Mouse (Mus musculus): ENCODE results near the gene Megf8.
A peak's percentile ranks its signal among the peaks of the same experiment; 100 is the strongest.

The Megf8 gene

DNA sequence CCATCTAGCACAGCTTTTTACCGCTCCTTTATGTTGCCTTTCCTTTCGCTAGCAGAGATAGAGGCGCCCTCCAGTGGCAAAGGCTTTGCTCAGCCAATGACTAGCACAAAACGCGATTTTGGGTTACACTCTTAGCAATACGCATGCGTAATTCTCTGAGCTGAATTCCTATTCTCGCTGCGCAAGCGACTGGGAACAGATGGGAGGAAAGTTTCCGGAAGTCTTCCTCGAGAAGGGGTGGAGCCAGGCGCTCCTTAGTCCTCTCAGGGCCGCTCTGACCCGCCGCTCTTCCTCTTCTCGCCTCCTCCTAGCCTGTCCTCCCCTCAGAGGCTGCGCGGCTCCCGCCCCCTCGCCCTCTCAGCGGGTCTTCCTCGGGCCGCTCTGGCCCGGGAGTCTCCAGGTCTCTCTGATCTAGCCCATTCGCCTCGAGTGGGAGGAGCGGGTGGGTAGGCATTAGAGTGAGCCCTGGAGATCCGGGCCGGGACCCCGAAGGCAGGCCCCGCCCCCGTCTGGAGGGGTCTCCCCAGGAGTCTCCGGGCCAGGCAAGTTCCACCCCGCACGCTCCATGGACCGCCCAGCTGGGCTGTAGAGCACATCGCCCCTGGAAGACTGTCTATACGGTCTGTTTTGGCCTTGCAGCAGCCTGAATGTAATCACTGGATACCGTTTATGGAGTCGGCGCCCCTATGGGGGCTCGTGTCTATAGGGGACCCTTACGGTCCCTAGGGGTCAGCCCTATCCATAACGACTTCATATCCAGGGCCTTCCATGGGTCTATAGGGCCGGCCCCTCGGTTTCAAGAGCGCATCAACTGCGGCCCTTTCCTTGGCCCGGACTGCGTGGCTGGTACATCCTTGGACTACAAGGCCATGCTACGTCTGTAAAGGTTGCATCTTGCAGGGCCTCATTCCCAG is at the start of gene Megf8:
TSS of gene Megf8 (plus strand) at position 633 of the 914 bp plus-strand sequence.
- peak; percentile 99 for DNase-seq

DNA sequence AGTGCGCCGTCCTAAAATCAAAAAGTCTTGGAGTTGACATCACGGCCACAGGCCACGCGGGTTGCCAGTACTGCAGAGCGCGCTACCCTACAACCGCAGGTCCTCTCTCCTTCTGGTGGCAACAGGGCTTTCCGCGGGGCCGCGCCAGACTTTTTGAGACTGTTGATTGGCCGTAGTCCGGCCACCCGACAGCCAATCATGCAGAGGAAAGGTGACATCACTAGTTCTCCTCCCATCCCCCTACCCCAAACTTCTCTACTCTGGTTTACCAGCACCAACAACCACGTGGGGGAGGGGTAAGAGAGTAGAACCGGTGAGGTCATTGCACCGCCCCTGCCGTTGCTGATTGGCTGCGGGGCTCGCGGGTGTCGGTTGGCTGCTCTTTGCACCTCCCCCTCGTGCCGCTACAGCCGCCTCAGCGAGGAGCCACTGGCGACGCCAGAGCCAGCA is 49.6 kb upstream of the Megf8 start, which contains the start of gene Cic:
TSS of gene Cic (plus strand) at position 404 of the 450 bp plus-strand sequence.
- DNase-seq: peak; percentile 100

DNA sequence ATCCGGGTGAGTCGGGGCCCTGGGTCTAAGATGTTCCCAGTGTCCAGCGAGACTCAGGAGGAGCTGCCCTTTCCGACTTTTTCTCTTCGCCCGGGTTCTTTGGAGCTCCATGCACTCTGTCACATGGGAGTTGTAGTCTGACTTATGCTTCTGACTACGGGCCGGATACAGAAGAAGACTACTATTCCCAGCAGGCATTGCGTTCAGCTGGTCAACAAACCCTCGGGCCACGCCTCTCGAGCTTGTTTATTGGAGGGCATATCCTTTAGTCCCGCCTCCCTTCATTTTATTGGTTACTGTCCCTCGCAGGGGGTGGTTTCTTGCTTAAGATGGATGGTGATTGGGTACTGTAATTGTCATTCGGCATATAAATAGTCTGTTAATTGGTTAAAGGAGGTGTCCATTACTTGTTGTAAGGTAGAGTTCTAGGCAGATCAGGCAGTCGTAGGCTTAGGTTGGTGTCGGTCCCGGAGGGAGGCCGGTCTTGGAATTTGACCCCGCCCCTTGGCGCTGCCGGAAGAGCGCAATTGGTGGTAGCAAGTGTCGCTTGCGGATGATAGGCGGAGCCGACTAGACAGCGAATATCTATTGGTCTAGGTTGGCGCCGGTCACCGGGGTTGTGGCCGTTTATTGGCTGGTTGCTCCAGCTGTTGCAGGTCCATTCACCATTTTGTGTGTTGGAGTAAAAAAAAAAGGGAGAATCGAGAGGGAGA is 49.1 kb upstream of the Megf8 start:
- DNase-seq: peak; percentile 99 to 100

DNA sequence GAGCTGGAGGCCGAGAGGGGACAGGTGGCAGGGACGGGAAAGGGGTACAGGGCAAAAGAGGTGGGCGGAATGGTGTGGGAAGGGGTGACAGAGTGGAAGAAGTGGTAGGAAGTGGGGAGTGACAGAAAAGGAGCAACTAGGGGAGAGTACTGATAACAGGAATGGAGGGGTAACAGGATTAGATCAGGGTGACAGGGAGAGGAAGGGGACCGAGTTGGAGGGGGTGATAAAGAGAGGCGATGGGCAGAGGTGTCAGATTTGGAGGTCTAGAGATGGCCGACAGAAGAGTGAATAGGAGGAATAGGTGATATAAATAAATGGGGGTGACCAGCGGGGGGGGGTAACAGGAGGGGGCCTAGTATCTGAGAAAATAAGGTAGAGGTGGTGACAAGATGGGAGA is 48.4 kb upstream of the Megf8 start:
- no peak for DNase-seq

DNA sequence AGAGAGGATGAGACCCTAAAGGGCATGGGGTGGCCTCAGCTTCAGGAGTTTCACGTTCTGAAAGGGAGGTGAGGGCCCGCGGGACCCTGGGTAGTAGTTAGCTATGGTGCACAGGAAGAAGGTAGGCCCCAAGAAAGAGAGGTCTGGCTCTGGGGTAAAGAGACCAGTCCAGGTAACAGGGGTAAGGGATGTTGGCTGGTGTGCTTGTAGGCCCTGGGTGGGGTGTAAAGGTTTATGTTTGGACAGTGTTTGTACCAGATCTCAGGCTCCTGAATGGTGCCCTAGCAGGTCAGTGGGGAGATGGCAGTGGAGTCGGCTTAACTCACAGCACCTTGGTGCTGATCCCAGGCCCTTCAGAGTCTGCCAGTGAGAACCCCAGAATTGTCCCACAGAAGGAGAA is 47.9 kb upstream of the Megf8 start:
- peak; percentile 23 to 36 for DNase-seq

DNA sequence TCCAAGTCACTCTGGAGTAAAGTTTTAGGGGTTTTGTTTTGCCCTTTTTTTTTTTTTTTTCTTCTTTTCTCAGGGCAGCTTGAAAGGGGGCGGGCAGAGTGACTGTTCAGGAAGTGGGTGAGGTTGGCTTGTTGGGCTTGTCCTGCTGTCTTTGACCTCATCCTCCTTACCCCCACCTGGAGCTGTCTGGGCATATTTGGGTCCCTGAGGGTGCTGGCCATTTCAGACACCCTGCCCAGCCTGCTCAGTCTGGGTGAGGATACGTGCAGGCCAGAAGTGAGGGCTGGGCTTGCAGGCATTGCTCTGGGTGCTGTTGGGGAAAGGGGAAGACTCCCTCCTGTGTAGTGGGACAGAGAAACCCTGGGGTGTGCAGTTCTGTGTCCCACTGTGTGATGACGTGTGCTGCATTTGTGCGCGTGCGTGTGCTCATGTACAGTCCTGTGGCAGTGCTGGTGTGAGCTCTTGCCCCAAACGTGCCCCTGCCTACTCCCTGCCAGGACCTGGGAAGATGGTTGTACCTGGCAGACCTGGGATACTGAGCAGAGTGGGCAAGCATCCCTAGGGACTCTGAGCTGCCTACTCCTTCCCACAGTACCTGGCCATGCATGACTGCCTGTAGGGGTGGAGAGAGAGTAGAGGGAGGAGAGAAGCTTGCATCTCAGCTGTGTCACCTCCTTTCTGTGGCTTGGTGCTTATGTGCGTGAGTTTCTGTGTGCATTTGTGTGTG is 47.3 kb upstream of the Megf8 start:
- DNase-seq: peak in 1 of 2 experiments; percentile 15

DNA sequence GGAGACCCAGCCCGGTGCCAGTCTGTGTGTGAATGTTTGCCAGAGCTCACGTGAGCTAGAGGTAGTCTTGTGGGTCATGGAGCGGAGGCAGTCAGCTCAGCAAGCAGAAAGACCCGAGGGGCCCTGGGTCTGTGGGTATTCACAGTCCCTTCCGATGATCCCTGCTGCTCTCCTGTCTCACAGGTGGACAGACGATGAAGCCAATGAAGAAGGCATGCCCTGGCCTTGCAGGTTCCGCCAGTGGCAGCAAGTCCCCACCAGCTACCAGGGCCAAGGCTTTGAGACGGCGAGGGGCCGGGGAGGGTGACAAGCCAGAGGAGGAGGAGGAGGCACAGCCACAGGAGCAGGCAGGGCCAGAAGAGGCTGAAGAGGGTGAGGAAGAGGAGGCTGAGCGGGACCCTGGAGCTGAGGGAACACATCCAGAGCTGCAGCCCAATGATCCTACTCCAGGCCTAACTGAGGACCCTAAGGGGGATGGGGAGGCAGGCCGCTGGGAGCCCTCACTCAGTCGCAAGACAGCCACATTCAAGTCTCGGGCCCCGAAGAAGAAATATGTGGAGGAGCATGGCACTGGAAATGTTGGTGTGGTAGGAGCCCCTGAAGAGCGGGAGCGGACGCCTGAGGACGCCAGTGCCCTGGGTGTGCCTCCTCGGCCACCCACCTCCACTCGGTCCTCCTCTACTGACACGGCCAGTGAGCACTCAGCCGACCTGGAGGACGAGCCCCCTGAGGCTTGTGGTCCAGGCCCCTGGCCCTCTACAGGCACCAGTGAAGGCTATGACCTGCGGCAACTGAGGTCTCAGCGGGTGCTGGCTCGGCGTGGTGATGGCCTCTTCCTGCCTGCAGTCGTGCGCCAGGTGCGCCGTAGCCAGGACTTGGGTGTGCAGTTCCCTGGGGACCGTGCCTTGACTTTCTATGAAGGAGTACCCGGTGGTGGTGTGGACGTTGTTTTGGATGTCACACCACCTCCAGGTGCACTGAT is 46.0 kb upstream of the Megf8 start:
- DNase-seq: peak in 1 of 2 experiments; percentile 31

DNA sequence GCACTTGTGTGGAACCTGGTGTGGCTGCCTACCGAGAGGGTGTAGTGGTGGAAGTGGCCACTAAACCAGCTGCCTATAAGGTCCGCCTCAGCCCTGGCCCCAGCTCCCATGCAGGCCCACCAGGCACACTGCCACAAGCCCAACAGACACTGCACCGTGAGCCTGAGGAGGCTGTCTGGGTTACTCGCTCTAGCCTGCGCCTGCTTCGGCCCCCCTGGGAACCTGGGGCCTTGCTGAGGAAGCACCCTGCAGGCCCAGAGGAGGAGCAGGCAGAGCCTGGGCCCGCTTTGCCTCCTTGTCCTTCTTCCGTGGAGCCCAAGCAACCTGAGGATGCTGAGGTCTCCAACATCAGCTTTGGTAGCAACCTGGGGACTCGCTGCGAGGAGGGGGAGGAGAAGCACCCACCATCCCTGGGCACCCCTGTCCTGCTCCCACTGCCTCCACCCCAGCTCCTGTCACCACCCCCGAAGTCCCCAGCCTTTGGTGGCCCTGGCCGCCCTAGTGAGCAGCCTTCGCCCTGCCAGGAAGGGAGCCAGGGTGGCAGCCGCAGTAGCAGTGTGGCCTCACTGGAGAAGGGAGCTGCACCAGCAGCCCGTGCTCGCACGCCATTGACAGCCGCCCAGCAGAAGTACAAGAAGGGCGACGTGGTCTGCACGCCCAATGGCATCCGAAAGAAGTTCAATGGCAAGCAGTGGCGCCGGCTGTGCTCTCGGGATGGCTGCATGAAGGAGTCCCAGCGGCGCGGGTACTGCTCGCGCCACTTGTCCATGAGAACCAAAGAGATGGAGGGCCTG is 45.1 kb upstream of the Megf8 start:
- DNase-seq: peak in 1 of 2 experiments; percentile 13

DNA sequence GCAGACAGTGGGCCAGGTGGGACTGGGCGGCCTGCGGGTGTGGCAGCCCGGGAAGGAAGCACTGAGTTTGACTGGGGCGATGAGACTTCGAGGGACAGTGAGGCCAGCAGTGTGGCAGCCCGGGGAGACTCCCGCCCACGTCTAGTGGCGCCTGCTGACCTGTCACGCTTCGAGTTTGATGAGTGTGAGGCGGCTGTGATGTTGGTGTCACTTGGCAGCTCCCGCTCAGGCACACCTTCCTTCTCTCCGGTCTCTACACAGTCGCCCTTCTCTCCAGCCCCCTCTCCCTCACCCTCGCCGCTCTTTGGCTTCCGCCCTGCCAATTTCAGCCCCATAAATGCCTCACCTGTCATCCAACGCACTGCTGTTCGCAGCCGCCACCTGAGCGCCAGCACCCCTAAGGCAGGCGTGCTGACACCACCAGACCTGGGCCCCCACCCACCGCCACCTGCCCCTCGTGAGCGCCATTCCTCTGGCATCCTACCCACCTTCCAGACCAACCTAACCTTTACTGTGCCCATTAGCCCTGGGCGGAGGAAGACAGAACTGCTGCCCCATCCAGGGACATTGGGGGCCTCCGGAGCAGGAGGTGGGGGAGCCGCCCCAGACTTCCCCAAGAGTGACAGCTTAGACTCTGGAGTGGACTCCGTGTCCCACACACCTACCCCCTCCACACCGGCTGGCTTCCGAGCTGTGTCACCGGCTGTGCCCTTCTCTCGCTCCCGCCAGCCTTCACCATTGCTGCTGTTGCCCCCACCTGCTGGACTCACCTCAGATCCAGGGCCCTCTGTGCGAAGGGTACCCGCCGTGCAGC is 44.3 kb upstream of the Megf8 start:
- peak in 1 of 2 experiments; percentile 30 for DNase-seq

DNA sequence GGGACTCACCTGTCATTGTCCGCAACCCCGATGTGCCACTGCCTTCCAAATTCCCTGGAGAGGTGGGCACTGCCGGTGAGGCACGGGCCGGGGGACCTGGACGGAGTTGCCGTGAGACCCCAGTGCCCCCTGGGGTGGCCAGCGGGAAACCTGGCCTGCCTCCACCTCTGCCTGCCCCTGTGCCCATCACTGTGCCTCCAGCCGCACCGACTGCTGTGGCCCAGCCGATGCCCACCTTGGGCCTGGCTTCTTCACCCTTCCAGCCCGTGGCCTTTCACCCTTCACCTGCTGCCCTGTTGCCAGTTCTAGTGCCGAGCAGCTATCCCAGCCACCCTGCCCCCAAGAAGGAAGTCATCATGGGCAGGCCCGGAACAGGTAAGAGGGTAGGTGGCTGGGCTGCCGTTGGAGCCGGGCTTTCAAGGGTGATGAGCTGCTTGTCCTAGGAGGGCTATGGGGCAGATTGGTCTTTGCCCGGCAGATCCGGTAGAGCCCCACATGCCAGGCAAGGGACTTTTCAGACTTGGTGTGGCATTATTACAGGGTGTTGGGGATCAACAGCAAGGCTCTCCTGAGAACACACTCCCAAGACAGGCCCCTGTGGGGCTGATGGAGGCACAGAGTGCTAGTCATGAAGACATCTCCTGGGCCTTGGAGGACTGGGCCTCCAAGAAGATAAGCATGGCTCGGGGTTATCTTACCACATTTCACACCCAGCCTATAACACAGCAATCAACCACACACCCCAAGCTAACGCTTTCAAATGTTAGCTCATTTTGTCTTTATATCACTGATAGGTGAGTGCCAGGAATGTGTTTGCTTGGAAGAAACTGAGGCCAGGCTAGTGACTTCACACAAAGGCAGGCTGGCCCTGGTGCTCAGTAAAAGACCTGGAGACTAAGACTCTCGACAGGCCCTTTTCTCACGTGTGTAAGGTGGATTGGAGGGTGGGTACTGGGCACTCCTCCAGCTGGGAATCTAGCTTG is 43.4 kb upstream of the Megf8 start:
- DNase-seq: peak; percentile 34 to 37

DNA sequence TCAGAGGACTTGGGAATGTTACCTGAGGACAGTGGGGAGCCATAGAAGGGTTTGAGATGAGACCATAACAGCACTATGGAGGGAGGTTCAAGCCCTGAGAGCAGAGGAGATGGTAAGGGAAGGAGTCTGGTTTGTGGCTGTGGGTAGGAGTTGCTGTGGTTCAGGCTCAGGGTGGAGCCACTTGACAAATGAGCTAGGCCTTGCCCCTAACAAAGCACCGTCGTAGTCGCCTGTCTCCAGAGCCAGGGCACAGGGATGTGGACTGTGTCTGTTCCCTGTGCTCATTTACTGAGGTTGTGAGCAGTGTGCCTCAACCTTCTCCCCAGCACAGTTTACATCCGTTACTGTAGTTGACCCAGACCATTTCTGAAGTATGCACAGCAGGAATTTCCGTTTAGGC is 42.4 kb upstream of the Megf8 start:
- DNase-seq: no peak

DNA sequence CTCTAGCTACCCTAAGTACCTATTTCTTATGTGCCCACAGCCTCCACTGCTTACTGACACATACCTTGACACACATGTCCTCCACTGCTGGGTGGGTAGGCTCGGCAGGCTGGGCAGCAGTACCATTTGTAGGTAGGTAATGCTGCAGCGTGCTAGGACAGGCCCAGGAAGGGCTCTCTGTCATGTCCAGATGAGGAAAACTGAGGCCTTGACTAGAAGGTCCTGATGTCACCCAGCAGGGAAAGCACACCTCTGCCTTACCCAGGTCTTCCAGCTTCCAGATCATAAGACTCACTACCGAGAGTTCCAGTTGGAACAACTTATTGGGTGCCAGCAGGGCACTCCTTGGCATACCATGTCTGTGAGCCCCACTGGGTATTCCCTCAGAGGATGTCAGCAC is 42.0 kb upstream of the Megf8 start:
- no peak for DNase-seq

DNA sequence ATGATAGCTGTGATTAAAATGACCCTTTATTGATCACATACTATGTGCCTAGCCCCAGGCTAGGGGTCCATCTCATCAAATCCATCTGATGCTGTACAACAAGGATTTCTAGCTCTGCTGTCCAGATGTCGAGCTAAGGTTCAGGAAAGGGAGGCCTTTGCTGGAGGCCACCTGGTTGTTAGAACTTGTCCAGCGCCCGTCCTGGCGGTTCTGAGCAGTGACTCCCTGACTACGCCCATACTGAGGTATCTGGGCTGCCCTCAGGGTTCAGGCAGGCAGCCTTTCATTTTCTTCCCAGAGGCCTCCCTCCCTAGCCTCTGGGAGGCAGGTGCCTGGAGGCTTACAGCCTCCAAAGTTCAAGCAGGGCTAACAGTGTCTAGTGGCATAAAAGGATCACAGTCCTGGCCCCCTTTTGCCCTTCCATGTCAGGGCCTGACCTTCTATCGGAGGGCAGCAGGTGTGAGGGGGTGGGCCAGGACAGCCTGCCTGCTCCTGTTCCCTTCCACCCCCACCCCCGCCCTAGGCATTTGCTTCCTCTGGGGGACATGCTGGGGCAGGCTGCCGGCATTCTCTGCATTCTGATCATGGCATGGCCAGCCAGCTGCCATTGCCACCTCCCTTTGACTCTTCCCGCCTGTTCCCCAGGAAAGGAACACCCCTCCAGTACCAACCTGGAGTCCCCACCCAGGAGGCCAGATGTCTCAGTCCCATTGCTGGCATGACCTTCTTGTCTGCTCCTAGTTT is 41.2 kb upstream of the Megf8 start:
- peak in 1 of 2 experiments; percentile 17 for DNase-seq

DNA sequence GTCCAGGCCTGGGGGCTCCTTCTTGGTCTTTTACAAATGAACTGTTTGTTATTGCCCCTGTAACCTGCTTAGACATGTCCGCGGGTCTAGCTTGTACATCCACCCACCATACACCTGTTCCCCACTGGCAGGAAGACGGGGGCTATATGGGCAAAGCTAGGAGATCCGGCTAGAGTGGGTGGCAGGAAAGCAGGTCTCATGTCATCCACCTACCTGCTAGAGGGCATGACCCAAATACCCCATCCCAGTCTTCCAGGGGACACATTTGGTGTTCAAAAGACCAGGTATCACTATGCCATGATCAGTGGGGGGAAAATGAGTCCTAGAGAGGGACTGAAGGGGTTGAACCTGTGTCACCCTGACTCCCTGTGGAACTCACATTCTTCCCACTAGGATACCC is 39.6 kb upstream of the Megf8 start:
- no peak for DNase-seq

DNA sequence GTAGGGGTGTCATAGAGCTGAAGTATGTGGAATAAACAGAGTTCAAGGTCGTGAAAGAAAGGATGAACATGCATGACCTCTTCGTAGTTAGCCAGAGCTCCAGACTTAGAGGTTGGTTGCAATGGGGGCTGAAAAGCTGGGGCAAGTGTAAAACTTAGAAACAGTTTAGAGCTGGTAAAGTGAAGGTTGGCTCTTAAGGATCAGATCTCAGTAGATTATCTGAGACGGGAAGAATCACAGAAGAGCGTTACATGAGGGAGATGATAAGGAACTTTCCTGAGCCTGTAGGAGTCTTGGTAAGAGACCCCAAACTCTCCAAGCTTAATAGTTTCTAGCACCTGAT is 39.0 kb upstream of the Megf8 start:
- DNase-seq: no peak

DNA sequence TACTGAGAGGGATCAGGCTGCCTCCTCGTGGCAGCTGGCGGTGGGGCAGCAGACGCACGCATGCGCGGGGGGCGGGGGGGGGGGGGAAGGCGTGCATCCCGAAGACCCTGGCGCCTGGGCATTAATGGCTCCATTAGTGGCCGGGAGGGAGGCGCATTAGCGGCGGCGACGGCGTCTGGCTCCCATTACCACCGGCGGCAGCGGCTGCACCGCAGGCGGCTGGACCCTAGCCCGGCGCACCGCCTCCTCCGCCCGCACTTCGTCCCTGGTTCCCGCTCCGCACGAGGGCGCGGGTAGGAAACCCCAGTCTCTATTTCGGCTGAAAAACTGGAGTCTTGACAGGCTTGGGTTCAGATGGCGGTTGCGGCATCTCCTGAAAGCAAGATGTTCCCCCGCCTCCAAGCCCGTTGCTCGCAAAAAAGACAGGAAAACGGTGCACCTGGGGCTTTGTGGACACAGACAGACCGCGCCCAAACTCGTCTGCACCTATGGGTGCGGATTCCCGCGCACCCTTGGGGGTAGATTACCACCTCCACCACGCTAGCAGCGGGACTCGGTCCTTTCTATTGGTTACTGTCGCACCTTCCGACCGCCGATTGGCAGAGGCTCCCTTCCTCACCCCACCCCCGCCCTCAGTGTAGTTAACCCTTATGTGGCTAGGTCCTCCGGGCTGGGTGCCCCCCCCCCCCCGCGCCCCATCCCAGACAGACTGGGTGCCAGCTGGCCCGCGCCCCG is 38.5 kb upstream of the Megf8 start:
- peak; percentile 90 to 91 for DNase-seq

All from cerebellum, postnatal 10 days (tissue).